Mouse (Mus musculus) forebrain, embryonic 12.5 days (tissue): ENCODE measurements around the gene Rin2. TPM values are rescaled to one million over a fixed set of nuclear protein-coding genes. Genes with fewer than 3 reads are reported as not detected.
A peak's percentile ranks its signal among the peaks of the same experiment; 100 is the strongest.
"Not testable (repeated sequence)": the region's sequence is repeated elsewhere in the genome, so short reads cannot be mapped to it uniquely, and the experiment has no call there.

ENCODE experiments used
- ATAC-seq: fragments of 200-750 bp; cut with Nextera tagmentation; 2 replicates; pipeline ENCODE4 v1.8.0; 2017; ENCODE audit warnings: moderate TSS enrichment; ENCODE audit not compliant: low FRiP score
- H3K27ac ChIP-seq: fragments of 300-500 bp; sonication (generic); 2 replicates; pipeline ENCODE4 v1.5.1; 2016; ENCODE audit warnings: mild to moderate bottlenecking
- H3K27me3 ChIP-seq: fragments of 300-500 bp; sonication (generic); 2 replicates; pipeline ENCODE4 v1.6.1; 2016; ENCODE audit warnings: mild to moderate bottlenecking
- H3K36me3 ChIP-seq: fragments of 300-500 bp; sonication (generic); replicated peaks from 2 replicates; pipeline ENCODE4 v1.6.1; 2016; ENCODE audit warnings: mild to moderate bottlenecking
- H3K4me1 ChIP-seq: fragments of 300-500 bp; sonication (generic); 2 replicates; pipeline ENCODE4 v1.6.1; 2016
- H3K4me2 ChIP-seq: fragments of 300-500 bp; sonication (generic); 2 replicates; pipeline ENCODE4 v1.6.1; 2016; ENCODE audit warnings: mild to moderate bottlenecking, moderate library complexity
- H3K4me3 ChIP-seq: fragments of 300-500 bp; sonication (generic); replicated peaks from 2 replicates; pipeline ENCODE4 v1.5.1; 2016; ENCODE audit warnings: mild to moderate bottlenecking
- H3K9ac ChIP-seq: fragments of 300-500 bp; sonication (generic); 2 replicates; pipeline ENCODE4 v1.6.1; 2016; ENCODE audit warnings: mild to moderate bottlenecking
- H3K9me3 ChIP-seq: fragments of 300-500 bp; sonication (generic); 2 replicates; pipeline ENCODE4 v1.6.1; 2016
- WGBS: fragments of 180-500 bp; shearing (Covaris S2); methylation state at CpG from one replicate; pipeline ENCODE4 v1.1.7; 2016; 5-methylcytosine and 5-hydroxymethylcytosine counted together
- polyA plus RNA-seq: library from polyadenylated mRNA; unstranded; fragments of >200 nt; fragmentation: Nextera tagmentation; extraction: Ambion mirVana; gene quantifications from 2 replicates; pipeline ENCODE4 v1.2.1, GENCODE M21; 2016

The Rin2 gene
- polyA plus RNA-seq, 1 experiment from 2014 or later = 14.0 TPM

- Histone ChIP-seq H3K9ac (no peak overlapping the region), H3K4me3 (no peak overlapping the region), H3K36me3 (no peaks in the 10 kb centered on the region), H3K27ac (0 out of 2 replicates have a peak overlapping the region, but pooled peaks have one; percentile 25), H3K9me3 (no peaks in the 10 kb centered on the region), H3K4me1 (peaks cover 6% of the 10 kb centered on the region; the same call in 1 of the 2 replicates), H3K4me2 (no peak overlapping the region), H3K27me3 (no peaks in the 10 kb centered on the region)
- no peak for ATAC-seq
- WGBS = 72% methylated on average over 14 of the region's 14 CpGs
Measured at GRCm38 (mm10) chr2:145887937-145888765, 213.1 kb downstream of the Rin2 start.

GRCm38 (mm10) chr2:145888766-145889480, 213.9 kb downstream of the Rin2 start:
- no peak for ATAC-seq
- Histone ChIP-seq H3K27ac (0 out of 2 replicates have a peak overlapping the region, but pooled peaks have one; percentile 25), H3K4me2 (no peak overlapping the region), H3K9ac (no peak overlapping the region), H3K4me1 (peaks cover 6% of the 10 kb centered on the region; the same call in 1 of the 2 replicates), H3K9me3 (no peaks in the 10 kb centered on the region), H3K4me3 (no peak overlapping the region), H3K27me3 (no peaks in the 10 kb centered on the region), H3K36me3 (no peaks in the 10 kb centered on the region)
- WGBS = 76% methylated on average over 6 of the region's 6 CpGs

GRCm38 (mm10) chr2:145890571-145890970, 215.6 kb downstream of the Rin2 start:
- H3K9ac ChIP-seq = no peak overlapping the region
- H3K4me1 ChIP-seq = peaks cover 3% of the 10 kb centered on the region; the same call in 1 of the 2 replicates
- no peak overlapping the region for H3K4me3 ChIP-seq
- H3K9me3 ChIP-seq = no peaks in the 10 kb centered on the region
- no peaks in the 10 kb centered on the region for H3K36me3 ChIP-seq
- H3K27ac ChIP-seq = no peak overlapping the region
- no peak overlapping the region for H3K4me2 ChIP-seq
- WGBS = 76% methylated on average over 2 of the region's 2 CpGs
- ATAC-seq = no peak
- H3K27me3 ChIP-seq = no peaks in the 10 kb centered on the region

GRCm38 (mm10) chr2:145893756-145894155, 218.7 kb downstream of the Rin2 start:
- H3K27me3 ChIP-seq = no peaks in the 10 kb centered on the region
- H3K36me3 ChIP-seq = no peaks in the 10 kb centered on the region
- WGBS = 89% methylated on average over 6 of the region's 6 CpGs
- no peaks in the 10 kb centered on the region for H3K9me3 ChIP-seq
- H3K4me2 ChIP-seq = no peak overlapping the region
- no peak for ATAC-seq
- no peak overlapping the region for H3K27ac ChIP-seq
- no peaks in the 10 kb centered on the region for H3K4me1 ChIP-seq
- H3K9ac ChIP-seq = no peak overlapping the region
- H3K4me3 ChIP-seq = no peak overlapping the region

- no peaks in the 10 kb centered on the region for H3K27me3 ChIP-seq
- H3K4me2 ChIP-seq = no peak overlapping the region
- H3K9me3 ChIP-seq = no peaks in the 10 kb centered on the region
- ATAC-seq = no peak
- 0 out of 2 replicates have a peak, but pooled peaks cover 2% of the 10 kb centered on the region for H3K4me1 ChIP-seq
- no peak overlapping the region for H3K27ac ChIP-seq
- 86% methylated on average over 9 of the region's 9 CpGs for whole genome bisulfite sequencing
- no peak overlapping the region for H3K9ac ChIP-seq
- no peak overlapping the region for H3K4me3 ChIP-seq
- H3K36me3 ChIP-seq = no peaks in the 10 kb centered on the region
Measured at GRCm38 (mm10) chr2:145898106-145898505, 223.1 kb downstream of the Rin2 start.

GRCm38 (mm10) chr2:145900318-145900717, 225.3 kb downstream of the Rin2 start:
- not testable (repeated sequence) for H3K27me3 ChIP-seq, ATAC-seq, H3K4me3 ChIP-seq, H3K27ac ChIP-seq, H3K9ac ChIP-seq, H3K9me3 ChIP-seq, H3K4me2 ChIP-seq, H3K36me3 ChIP-seq
- WGBS = 80% methylated on average over 8 of the region's 8 CpGs
- peaks cover 17% of the 10 kb centered on the region for H3K4me1 ChIP-seq

GRCm38 (mm10) chr2:145901861-145902260, 226.8 kb downstream of the Rin2 start, which contains the start of gene Naa20:
TSS of gene Naa20 (plus strand) at chr2:145902099.
- Histone ChIP-seq H3K9ac (peak within 1 kb of the TSS; percentile 93), H3K27me3 (no peaks in the 10 kb centered on the region), H3K4me2 (peak within 1 kb of the TSS; percentile 64), H3K27ac (no peak within 1 kb of the TSS), H3K36me3 (0 out of 2 replicates have a peak, but pooled peaks cover 1% of the 10 kb centered on the region), H3K4me3 (peak within 1 kb of the TSS; percentile 99), H3K9me3 (no peaks in the 10 kb centered on the region), H3K4me1 (peaks cover 21% of the 10 kb centered on the region)
- no peak for ATAC-seq
- 86% methylated on average over 6 of the region's 6 CpGs for WGBS

- Histone ChIP-seq H3K4me2 (peak overlapping the region; percentile 64), H3K27me3 (no peaks in the 10 kb centered on the region), H3K4me3 (peak overlapping the region; percentile 99), H3K27ac (peak overlapping the region; percentile 75), H3K9ac (peak overlapping the region; percentile 93), H3K4me1 (peaks cover 21% of the 10 kb centered on the region), H3K9me3 (no peaks in the 10 kb centered on the region), H3K36me3 (0 out of 2 replicates have a peak, but pooled peaks cover 7% of the 10 kb centered on the region)
- under 1% methylated on average over 68 of the region's 68 CpGs for WGBS
- peak; percentile 97 for ATAC-seq
Measured at GRCm38 (mm10) chr2:145903061-145903901, 228.3 kb downstream of the Rin2 start.

GRCm38 (mm10) chr2:145903983-145904616, 229.1 kb downstream of the Rin2 start:
- Histone ChIP-seq H3K9me3 (no peaks in the 10 kb centered on the region), H3K9ac (peak overlapping the region; percentile 93), H3K4me2 (peak overlapping the region; percentile 64), H3K4me1 (peaks cover 21% of the 10 kb centered on the region), H3K27ac (no peak overlapping the region), H3K4me3 (peak overlapping the region; percentile 99), H3K36me3 (peaks cover 13% of the 10 kb centered on the region), H3K27me3 (no peaks in the 10 kb centered on the region)
- no peak for ATAC-seq
- WGBS = 38% methylated on average over 12 of the region's 12 CpGs

GRCm38 (mm10) chr2:145905156-145905555, 230.1 kb downstream of the Rin2 start:
- Histone ChIP-seq H3K4me2 (no peak overlapping the region), H3K9me3 (no peaks in the 10 kb centered on the region), H3K4me3 (no peak overlapping the region), H3K27me3 (no peaks in the 10 kb centered on the region), H3K36me3 (peaks cover 18% of the 10 kb centered on the region), H3K4me1 (peaks cover 21% of the 10 kb centered on the region), H3K9ac (0 out of 2 replicates have a peak overlapping the region, but pooled peaks have one; percentile 1), H3K27ac (no peak overlapping the region)
- no peak for ATAC-seq
- 83% methylated on average over 6 of the region's 6 CpGs for WGBS

GRCm38 (mm10) chr2:145905884-145906283, 230.9 kb downstream of the Rin2 start:
- H3K4me2 ChIP-seq, H3K4me3 ChIP-seq, H3K9me3 ChIP-seq, H3K27ac ChIP-seq, H3K9ac ChIP-seq, H3K27me3 ChIP-seq, ATAC-seq: not testable (repeated sequence)
- Histone ChIP-seq H3K36me3 (peaks cover 25% of the 10 kb centered on the region), H3K4me1 (peaks cover 21% of the 10 kb centered on the region)
- WGBS = 52% methylated on average over 4 of the region's 4 CpGs
